Mouse (Mus musculus) MEL (cell line): ENCODE results near the gene Sgsm3. TPM values are rescaled to one million over a fixed set of nuclear protein-coding genes. Genes with fewer than 3 reads are reported as not detected.

ENCODE experiments used
- DNase-seq: peaks from one replicate; pipeline ENCODE4 v3.0.0; 2011; ENCODE audit warnings: low read depth, low spot score
- H3K27ac ChIP-seq: 2 replicates; pipeline ENCODE4 v1.5.1; 2012; ENCODE audit warnings: low read depth, mild to moderate bottlenecking, control low read depth, low read length, moderate library complexity; ENCODE audit not compliant: control insufficient read depth
- H3K27me3 ChIP-seq, 2 experiments: fragments of 150-350 bp in 1 of 2; sonication (generic) in 1 of 2; 2 replicates each; pipeline ENCODE4 v1.6.1; 2012; ENCODE audit warnings: low read length in 2 of 2, mild to moderate bottlenecking in 2 of 2, improper control_type of control experiment in 1 of 2, moderate library complexity in 1 of 2; ENCODE audit not compliant: insufficient read depth in 2 of 2, control insufficient read depth in 1 of 2
- H3K36me3 ChIP-seq, 2 experiments: 2 replicates each; pipeline ENCODE4 v1.6.1; 2012 to 2014; ENCODE audit warnings: low read length in 2 of 2, improper control_type of control experiment in 1 of 2, inconsistent platforms in 1 of 2, mild to moderate bottlenecking in 1 of 2; ENCODE audit not compliant: insufficient read depth in 2 of 2, control insufficient read depth in 1 of 2
- H3K4me1 ChIP-seq, 2 experiments: fragments of 150-350 bp in 1 of 2; sonication (generic) in 1 of 2; 2 replicates each; pipeline ENCODE4 v1.6.1; 2012; ENCODE audit warnings: low read length in 2 of 2, improper control_type of control experiment in 1 of 2, mild to moderate bottlenecking in 1 of 2; ENCODE audit not compliant: insufficient read depth in 2 of 2, control insufficient read depth in 1 of 2
- H3K4me3 ChIP-seq, 2 experiments: fragments of 150-350 bp in 1 of 2; sonication (generic) in 1 of 2; 2 replicates each; pipeline ENCODE4 v1.5.1; 2012; ENCODE audit warnings: low read depth in 2 of 2, low read length in 2 of 2, mild to moderate bottlenecking in 2 of 2, moderate library complexity in 2 of 2, control low read depth in 1 of 2, improper control_type of control experiment in 1 of 2; ENCODE audit not compliant: control insufficient read depth in 1 of 2, insufficient read depth in 1 of 2
- H3K79me2 ChIP-seq: 2 replicates; pipeline ENCODE4 v1.6.1; 2012; ENCODE audit warnings: mild to moderate bottlenecking, low read length, moderate library complexity; ENCODE audit not compliant: control insufficient read depth, poor library complexity, insufficient read depth
- H3K9ac ChIP-seq: 2 replicates; pipeline ENCODE4 v1.6.1; 2012; ENCODE audit warnings: low read depth, mild to moderate bottlenecking, control low read depth, low read length, moderate library complexity; ENCODE audit not compliant: control insufficient read depth, poor library complexity, severe bottlenecking
- H3K9me3 ChIP-seq: fragments of 150-350 bp; sonication (generic); replicated peaks from 2 replicates; pipeline ENCODE4 v1.6.1; 2012; ENCODE audit warnings: mild to moderate bottlenecking, low read length, improper control_type of control experiment, moderate library complexity; ENCODE audit not compliant: insufficient read depth
- BHLHE40 ChIP-seq: IDR thresholded peaks from 2 replicates; pipeline ENCODE4 v1.6.1; 2012; ENCODE audit warnings: low read depth, mild to moderate bottlenecking, inconsistent platforms, low read length, improper control_type of control experiment, borderline replicate concordance
- CHD2 ChIP-seq: IDR thresholded peaks from 2 replicates; pipeline ENCODE4 v1.6.1; 2011; ENCODE audit warnings: low read length, improper control_type of control experiment
- CTCF ChIP-seq, 3 experiments: IDR thresholded peaks in 2 of 3; conservative IDR thresholded peaks in 1 of 3; 2 replicates each; pipeline ENCODE4 v1.5.1; 2011 to 2012; ENCODE audit warnings: low read length in 3 of 3, low read depth in 2 of 3, mild to moderate bottlenecking in 2 of 3, improper control_type of control experiment in 1 of 3, inconsistent platforms in 1 of 3, mixed read lengths in 1 of 3, moderate library complexity in 1 of 3; ENCODE audit not compliant: control insufficient read depth in 1 of 3, insufficient read depth in 1 of 3, poor library complexity in 1 of 3, severe bottlenecking in 1 of 3
- E2F4 ChIP-seq: IDR thresholded peaks from 2 replicates; pipeline ENCODE4 v1.6.1; 2011; ENCODE audit warnings: low read depth, low read length, improper control_type of control experiment, borderline replicate concordance
- GABPA ChIP-seq: IDR thresholded peaks from 2 replicates; pipeline ENCODE4 v1.6.1; 2012; ENCODE audit warnings: low read depth, mild to moderate bottlenecking, inconsistent platforms, low read length, improper control_type of control experiment, moderate library complexity
- GATA1 ChIP-seq: IDR thresholded peaks from 2 replicates; pipeline ENCODE4 v1.6.1; 2011; ENCODE audit warnings: low read depth, low read length, improper control_type of control experiment
- HCFC1 ChIP-seq: IDR thresholded peaks from 2 replicates; pipeline ENCODE4 v1.6.1; 2012; ENCODE audit warnings: low read depth, mild to moderate bottlenecking, inconsistent platforms, low read length, improper control_type of control experiment, moderate library complexity
- MAFK ChIP-seq: IDR thresholded peaks from 2 replicates; pipeline ENCODE4 v1.6.1; 2011; ENCODE audit warnings: low read depth, mild to moderate bottlenecking, low read length, improper control_type of control experiment, borderline replicate concordance
- MAZ ChIP-seq: IDR thresholded peaks from 2 replicates; pipeline ENCODE4 v1.6.1; 2012; ENCODE audit warnings: low read depth, mild to moderate bottlenecking, inconsistent platforms, low read length, improper control_type of control experiment
- MXI1 ChIP-seq: IDR thresholded peaks from 2 replicates; pipeline ENCODE4 v1.6.1; 2011; ENCODE audit warnings: mild to moderate bottlenecking, low read depth, low read length, improper control_type of control experiment
- MYC ChIP-seq: IDR thresholded peaks from 2 replicates; pipeline ENCODE4 v1.6.1; 2011; ENCODE audit warnings: low read depth, mild to moderate bottlenecking, low read length, improper control_type of control experiment, moderate library complexity
- NRF1 ChIP-seq: IDR thresholded peaks from 2 replicates; pipeline ENCODE4 v1.6.1; 2014; ENCODE audit warnings: low read depth, mild to moderate bottlenecking, inconsistent platforms, low read length, improper control_type of control experiment, moderate library complexity; ENCODE audit not compliant: poor library complexity, insufficient read depth, severe bottlenecking
- POLR2A ChIP-seq, 2 experiments: IDR thresholded peaks; 2 replicates each; pipeline ENCODE4 v1.6.1; 2011 to 2012; ENCODE audit warnings: low read length in 2 of 2, mild to moderate bottlenecking in 2 of 2, control low read depth in 1 of 2, improper control_type of control experiment in 1 of 2, low read depth in 1 of 2, moderate library complexity in 1 of 2; ENCODE audit not compliant: control insufficient read depth in 1 of 2, insufficient read depth in 1 of 2, poor library complexity in 1 of 2
- RAD21 ChIP-seq: IDR thresholded peaks from 2 replicates; pipeline ENCODE4 v1.6.1; 2011; ENCODE audit warnings: mild to moderate bottlenecking, low read depth, low read length, improper control_type of control experiment
- RCOR1 ChIP-seq: IDR thresholded peaks from 2 replicates; pipeline ENCODE4 v1.6.1; 2012; ENCODE audit warnings: low read depth, mild to moderate bottlenecking, inconsistent platforms, low read length, improper control_type of control experiment
- SIN3A ChIP-seq: IDR thresholded peaks from 2 replicates; pipeline ENCODE4 v1.6.1; 2012; ENCODE audit warnings: low read length, improper control_type of control experiment, inconsistent platforms
- SMC3 ChIP-seq: IDR thresholded peaks from 2 replicates; pipeline ENCODE4 v1.6.1; 2011; ENCODE audit warnings: low read depth, low read length, improper control_type of control experiment
- TAL1 ChIP-seq: IDR thresholded peaks from 2 replicates; pipeline ENCODE4 v1.6.1; 2012; ENCODE audit warnings: mild to moderate bottlenecking, inconsistent platforms, low read length, moderate library complexity, mixed read lengths
- TBP ChIP-seq: IDR thresholded peaks from 2 replicates; pipeline ENCODE4 v1.8.0; 2011; ENCODE audit warnings: low read depth, low read length, improper control_type of control experiment
- USF1 ChIP-seq: IDR thresholded peaks from 2 replicates; pipeline ENCODE4 v1.6.1; 2014; ENCODE audit warnings: low read depth, mild to moderate bottlenecking, inconsistent platforms, low read length, improper control_type of control experiment, moderate library complexity
- USF2 ChIP-seq, 2 experiments: IDR thresholded peaks; 2 replicates each; pipeline ENCODE4 v1.6.1; 2011 to 2012; ENCODE audit warnings: improper control_type of control experiment in 2 of 2, low read length in 2 of 2, borderline replicate concordance in 1 of 2, inconsistent platforms in 1 of 2, low read depth in 1 of 2, mild to moderate bottlenecking in 1 of 2; ENCODE audit not compliant: insufficient read depth in 1 of 2
- ZKSCAN1 ChIP-seq: IDR thresholded peaks from 2 replicates; pipeline ENCODE4 v1.6.1; 2012; ENCODE audit warnings: low read depth, mild to moderate bottlenecking, inconsistent platforms, low read length, improper control_type of control experiment, moderate library complexity
- ZNF384 ChIP-seq: IDR thresholded peaks from 2 replicates; pipeline ENCODE4 v1.6.1; 2012; ENCODE audit warnings: low read depth, mild to moderate bottlenecking, inconsistent platforms, low read length, improper control_type of control experiment
- polyA plus RNA-seq, 2 experiments: library from polyadenylated mRNA; stranded (reverse) in 1 of 2; unstranded in 1 of 2; fragments of >175 nt in 1 of 2; fragments of >200 nt in 1 of 2; gene quantifications; 2 replicates each; pipeline versions ENCODE4 v1.2.1 to v1.2.4; 2012; ENCODE audit warnings: low replicate concordance in 2 of 2, low read depth in 1 of 2; ENCODE audit not compliant: insufficient read length in 2 of 2, insufficient read depth in 1 of 2, missing spikeins in 1 of 2
- total RNA-seq: library from RNA; depleted of rRNA; stranded (reverse); fragments of 300-350 nt; gene quantifications from 2 replicates; pipeline ENCODE4 v1.2.3, GENCODE M21; 2012

Gene Sgsm3
- total and polyA plus RNA-seq, 3 experiments: 33.0 to 39.5 TPM; not detected in 1

GRCm38 (mm10) chr15:81027378-81028173 lies 50.0 kb downstream of the Sgsm3 start (continued):
- TF ChIP-seq TBP (peak; percentile 18; the same call in 1 of the 2 replicates), CHD2 (no peak), MYC (peak; percentile 87; the same call in 1 of the 2 replicates), RCOR1 (no peak), MAZ (no peak), TAL1 (no peak; the same call in 1 of the 2 replicates), SIN3A (peak; percentile 57), ZNF384 (no peak), ZKSCAN1 (no peak), USF1 (peak; percentile 48; the same call in 1 of the 2 replicates), MXI1 (peak; percentile 45; the same call in 1 of the 2 replicates), MAFK (no peak), POLR2A (IDR thresholded peaks at IDR 0.05; ENCODE audit: control insufficient read depth in 1 of 2, insufficient read depth in 1 of 2, low read depth in 1 of 2, low read length in 2 of 2, poor library complexity in 1 of 2) (no peak), GABPA (no peak), GATA1 (no peak)

GRCm38 (mm10) chr15:81030891-81031425 lies 53.4 kb downstream of the Sgsm3 start:
- H3K4me3 ChIP-seq: no peak overlapping the region
- no peaks in the 10 kb centered on the region for H3K27me3 ChIP-seq
- H3K27ac ChIP-seq: no peak overlapping the region
- no peak for TF ChIP-seq CHD2
- TF ChIP-seq GATA1: no peak
- TF ChIP-seq RCOR1: no peak
- TF ChIP-seq MXI1: no peak
- TF ChIP-seq MYC: no peak
- no peak for TF ChIP-seq E2F4
- no peak for TF ChIP-seq USF2 (IDR thresholded peaks at IDR 0.05; ENCODE audit: borderline replicate concordance in 1 of 2, insufficient read depth in 1 of 2, low read depth in 1 of 2, low read length in 2 of 2)
- TF ChIP-seq SMC3: no peak
- TF ChIP-seq BHLHE40: no peak
- TF ChIP-seq RAD21: no peak
- TF ChIP-seq CTCF (IDR thresholded peaks at IDR 0.05 in 2 of 3, conservative IDR thresholded peaks at IDR 0.05 in 1 of 3; ENCODE audit: control insufficient read depth in 1 of 3, insufficient read depth in 1 of 3, low read depth in 2 of 3, low read length in 3 of 3, poor library complexity in 1 of 3, severe bottlenecking in 1 of 3): no peak
- TF ChIP-seq HCFC1: no peak
- no peak for TF ChIP-seq TAL1
- TF ChIP-seq NRF1: no peak
- TF ChIP-seq SIN3A: no peak
- peaks cover 0 to 2% of the 10 kb centered on the region in 2 experiments; a peak in 1 of 4 replicates for H3K36me3 ChIP-seq
- H3K9me3 ChIP-seq: no peaks in the 10 kb centered on the region
- no peaks in the 10 kb centered on the region for H3K79me2 ChIP-seq
- H3K9ac ChIP-seq: no peak overlapping the region
- peaks cover 2 to 5% of the 10 kb centered on the region in 2 experiments; a peak in 2 of 4 replicates for H3K4me1 ChIP-seq
- no peak for DNase-seq
